In the genomic region with DNA sequence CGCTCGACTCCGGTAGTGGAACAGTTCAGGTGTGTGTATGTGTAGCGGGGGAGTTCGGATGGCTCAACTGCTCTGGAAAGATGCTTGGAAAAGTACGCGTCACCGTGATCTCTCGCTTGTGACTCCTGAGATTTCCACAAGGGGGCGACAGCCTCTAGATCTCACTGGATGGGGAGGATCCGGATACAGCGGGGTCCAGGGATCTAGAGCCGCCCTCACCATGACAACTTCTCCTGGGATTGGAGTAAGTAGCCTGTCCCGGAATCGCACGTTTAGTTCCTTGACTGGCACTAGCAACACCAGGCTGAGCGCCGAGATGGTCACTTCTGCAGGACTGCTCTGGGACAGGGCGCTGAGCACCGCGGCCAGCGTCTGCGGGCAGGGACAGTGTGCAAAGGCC, we compare ENCODE assay signal across 8 mouse cellular contexts. TPM values are rescaled to one million over a fixed set of nuclear protein-coding genes. Genes with fewer than 3 reads are reported as not detected.
A peak's percentile ranks its signal among the peaks of the same experiment; 100 is the strongest.
DNase-seq lines count a peak whose midpoint lies in the region; ATAC-seq and TF ChIP-seq lines count a peak whose summit lies in the region.

No protein-coding gene starts in this region.

- 0 out of 2 replicates have a peak overlapping the region, but pooled peaks have one; percentile 21 for H3K9ac ChIP-seq in hindbrain, postnatal 0 days (replicated peaks; ENCODE audit: low read length)

- no peak for TF ChIP-seq POLR2A in cortical plate, adult 2 months (IDR thresholded peaks at IDR 0.05; ENCODE audit: extremely low read depth, insufficient read depth, low read length)

- H3K9me3 ChIP-seq in hindbrain, postnatal 0 days (ENCODE audit: low read length): no peaks in the 10 kb centered on the region

- WGBS in hindbrain, postnatal 0 days: under 1% methylated on average over 23 of the region's 23 CpGs

- H3K27ac ChIP-seq in cortical plate, adult 2 months (ENCODE audit: insufficient read depth, low read length): no peak overlapping the region
- no peak overlapping the region for H3K27ac ChIP-seq in hindbrain, postnatal 0 days

- peak overlapping the region; percentile 59 for H3K4me2 ChIP-seq in hindbrain, postnatal 0 days (ENCODE audit: low read depth, low read length)

- intact Hi-C loops in left cerebral cortex, postnatal 25 days (cut with DNase I): loop anchor here (2.0 kb wide), 1 partner anchor 51 kb away; no protein-coding TSS in a partner anchor

- DNase-seq in urinary bladder, postnatal 14 days (ENCODE audit: low spot score): peak; percentile 78
- no peak for DNase-seq in urinary bladder, postnatal 10 days (ENCODE audit: low spot score)
- DNase-seq in gastrocnemius, postnatal 10 days: peak; percentile 80
- peak; percentile 92 for DNase-seq in hindbrain, postnatal 0 days (ENCODE audit: low spot score)
- peak; percentile 75 to 82 for DNase-seq in left cerebral cortex, postnatal 25 days (ENCODE audit: low spot score in 2 of 2)
- DNase-seq in skeletal muscle tissue, adult 2 months (ENCODE audit: low read depth, low spot score): peak; percentile 51

- no peaks in the 10 kb centered on the region for H3K36me3 ChIP-seq in hindbrain, postnatal 0 days (ENCODE audit: insufficient read depth, low read length)

- TF ChIP-seq CTCF in cortical plate, adult 2 months (IDR thresholded peaks at IDR 0.05; ENCODE audit: extremely low read depth, insufficient read depth, low read length): peak; percentile 76
- TF ChIP-seq CTCF in hindbrain, postnatal 0 days (IDR thresholded peaks at IDR 0.05; ENCODE audit: low read depth): peak; percentile 91

- H3K4me1 ChIP-seq in cortical plate, adult 2 months (ENCODE audit: control insufficient read depth, insufficient read depth, low read length): peaks cover 8% of the 10 kb centered on the region; the same call in 1 of the 2 replicates
- H3K4me1 ChIP-seq in hindbrain, postnatal 0 days (ENCODE audit: insufficient read depth, low read length): peaks cover 9% of the 10 kb centered on the region

- H3K4me3 ChIP-seq in cortical plate, adult 2 months (ENCODE audit: insufficient read depth, low read length): peak overlapping the region; percentile 22
- peak overlapping the region; percentile 26 for H3K4me3 ChIP-seq in hindbrain, postnatal 0 days (ENCODE audit: low read length)

- H3K27me3 ChIP-seq in hindbrain, postnatal 0 days (ENCODE audit: insufficient read depth, low read length): peaks cover 21% of the 10 kb centered on the region

- peak; percentile 80 for ATAC-seq in hindbrain, postnatal 0 days
- peak; percentile 59 for ATAC-seq in megakaryocyte-erythroid progenitor cell, adult 5-6 weeks (replicated peaks; ENCODE audit: low FRiP score, low TSS enrichment, poor library complexity, severe bottlenecking)

RNA-seq across cellular contexts. Expression of a gene that starts 2.7 kb away (rescaled TPM):
- 8.7 TPM in 2 replicates for polyA plus RNA-seq in cortical plate, adult 2 months (2012; rRNA removed)
- total RNA-seq in gastrocnemius, postnatal 10 days (2021): 1 to 10 TPM; 3.0 to 6.1 TPM
- 0.31 TPM in 1 of 2 replicates, not detected in the other for total RNA-seq in hindbrain, postnatal 0 days (2014; rRNA removed)
- polyA plus RNA-seq in hindbrain, postnatal 0 days (2015; fragmentation: Nextera tagmentation; extraction: Ambion mirVana): 0.79 and 1.1 TPM in 2 replicates
- total RNA-seq in left cerebral cortex, postnatal 25 days (2021): 1 to 10 TPM; 2.4 to 4.1 TPM
- 1.8 TPM in 1 of 2 replicates, not detected in the other for total RNA-seq in megakaryocyte-erythroid progenitor cell, adult 5-6 weeks (2014; fragmentation: Nextera tagmentation)
- 1.8 TPM in 1 of 2 replicates, not detected in the other for total RNA-seq in megakaryocyte-erythroid progenitor cell, adult 5-6 weeks (2017)

RNA-seq across cellular contexts. Expression of a gene that starts 12.2 kb away (rescaled TPM):
- polyA plus RNA-seq in cortical plate, adult 2 months (2012; rRNA removed): 225 and 288 TPM in 2 replicates
- 10 to 100 TPM; 16.2 to 26.2 TPM for total RNA-seq in gastrocnemius, postnatal 10 days (2021)
- 61.0 and 65.4 TPM in 2 replicates for total RNA-seq in hindbrain, postnatal 0 days (2014; rRNA removed)
- polyA plus RNA-seq in hindbrain, postnatal 0 days (2015; fragmentation: Nextera tagmentation; extraction: Ambion mirVana): 20.3 and 21.6 TPM in 2 replicates
- 100 to 1,000 TPM; 142 to 156 TPM for total RNA-seq in left cerebral cortex, postnatal 25 days (2021)
- total RNA-seq in megakaryocyte-erythroid progenitor cell, adult 5-6 weeks (2014; fragmentation: Nextera tagmentation): 22.7 and 46.0 TPM in 2 replicates
- total RNA-seq in megakaryocyte-erythroid progenitor cell, adult 5-6 weeks (2017): 35.4 and 35.7 TPM in 2 replicates

RNA-seq across cellular contexts. Expression of a gene that starts 12.7 kb away (rescaled TPM):
- 127 and 129 TPM in 2 replicates for polyA plus RNA-seq in cortical plate, adult 2 months (2012; rRNA removed)
- 1 to 10 TPM; 1.6 to 3.3 TPM for total RNA-seq in gastrocnemius, postnatal 10 days (2021)
- total RNA-seq in hindbrain, postnatal 0 days (2014; rRNA removed): 111 and 112 TPM in 2 replicates
- 56.7 and 65.3 TPM in 2 replicates for polyA plus RNA-seq in hindbrain, postnatal 0 days (2015; fragmentation: Nextera tagmentation; extraction: Ambion mirVana)
- 100 to 1,000 TPM; 111 to 116 TPM for total RNA-seq in left cerebral cortex, postnatal 25 days (2021)
- 67.2 and 84.7 TPM in 2 replicates for total RNA-seq in megakaryocyte-erythroid progenitor cell, adult 5-6 weeks (2014; fragmentation: Nextera tagmentation)
- total RNA-seq in megakaryocyte-erythroid progenitor cell, adult 5-6 weeks (2017): 18.5 and 23.3 TPM in 2 replicates

RNA-seq across cellular contexts. Expression of a gene that starts 17.8 kb away (rescaled TPM):
- 371 and 407 TPM in 2 replicates for polyA plus RNA-seq in cortical plate, adult 2 months (2012; rRNA removed)
- 10 to 100 TPM; 28.8 to 37.6 TPM for total RNA-seq in gastrocnemius, postnatal 10 days (2021)
- 233 and 240 TPM in 2 replicates for total RNA-seq in hindbrain, postnatal 0 days (2014; rRNA removed)
- 170 and 185 TPM in 2 replicates for polyA plus RNA-seq in hindbrain, postnatal 0 days (2015; fragmentation: Nextera tagmentation; extraction: Ambion mirVana)
- total RNA-seq in left cerebral cortex, postnatal 25 days (2021): 100 to 1,000 TPM; 210 TPM
- 97.0 and 160 TPM in 2 replicates for total RNA-seq in megakaryocyte-erythroid progenitor cell, adult 5-6 weeks (2014; fragmentation: Nextera tagmentation)
- 28.5 and 29.5 TPM in 2 replicates for total RNA-seq in megakaryocyte-erythroid progenitor cell, adult 5-6 weeks (2017)

RNA-seq across cellular contexts. Expression of a gene that starts 33.7 kb away (rescaled TPM):
- polyA plus RNA-seq in cortical plate, adult 2 months (2012; rRNA removed): 116 and 117 TPM in 2 replicates
- 1 to 10 TPM; 8.5 to 9.6 TPM for total RNA-seq in gastrocnemius, postnatal 10 days (2021)
- 18.3 and 22.8 TPM in 2 replicates for total RNA-seq in hindbrain, postnatal 0 days (2014; rRNA removed)
- 19.9 and 20.2 TPM in 2 replicates for polyA plus RNA-seq in hindbrain, postnatal 0 days (2015; fragmentation: Nextera tagmentation; extraction: Ambion mirVana)
- total RNA-seq in left cerebral cortex, postnatal 25 days (2021): 10 to 100 TPM; 95.2 to 95.6 TPM
- 58.6 and 59.9 TPM in 2 replicates for total RNA-seq in megakaryocyte-erythroid progenitor cell, adult 5-6 weeks (2014; fragmentation: Nextera tagmentation)
- 28.0 and 35.3 TPM in 2 replicates for total RNA-seq in megakaryocyte-erythroid progenitor cell, adult 5-6 weeks (2017)

Comparison
In these comparisons a context has a peak if more than half of its experiments do, and no peak if none do; other contexts are left out.
1. RNA of a gene that starts 12.7 kb away (total RNA-seq): 111 to 116 TPM in left cerebral cortex, postnatal 25 days, 111 to 112 TPM in hindbrain, postnatal 0 days and 18.5 to 84.7 TPM in megakaryocyte-erythroid progenitor cell, adult 5-6 weeks; 1.6 to 3.3 TPM in gastrocnemius, postnatal 10 days; every median in the first group is over 4 times any median in the second.